Mouse (Mus musculus) stomach, embryonic 15.5 days (tissue): ENCODE results near the gene Gm15446. TPM values are rescaled to one million over a fixed set of nuclear protein-coding genes. Genes with fewer than 3 reads are reported as not detected.
"Not testable (repeated sequence)": the region's sequence is repeated elsewhere in the genome, so short reads cannot be mapped to it uniquely, and the experiment has no call there.

Source experiments
- ATAC-seq: fragments of 200-750 bp; cut with Nextera tagmentation; 2 replicates; pipeline ENCODE4 v1.8.0; 2017; ENCODE audit warnings: low read depth, moderate number of reproducible peaks, moderate TSS enrichment; ENCODE audit not compliant: insufficient read depth, low FRiP score
- H3K27ac ChIP-seq: fragments of 300-500 bp; sonication (generic); 2 replicates; pipeline ENCODE4 v1.5.1; 2015; ENCODE audit warnings: mild to moderate bottlenecking, inconsistent platforms
- H3K27me3 ChIP-seq: fragments of 300-500 bp; sonication (generic); replicated peaks from 2 replicates; pipeline ENCODE4 v1.6.1; 2015; ENCODE audit warnings: inconsistent platforms
- H3K36me3 ChIP-seq: fragments of 300-500 bp; sonication (generic); 2 replicates; pipeline ENCODE4 v1.6.1; 2015; ENCODE audit warnings: inconsistent platforms
- H3K4me1 ChIP-seq: fragments of 300-500 bp; sonication (generic); 2 replicates; pipeline ENCODE4 v1.6.1; 2015; ENCODE audit warnings: inconsistent platforms
- H3K4me2 ChIP-seq: fragments of 300-500 bp; sonication (generic); 2 replicates; pipeline ENCODE4 v1.6.1; 2015; ENCODE audit warnings: mild to moderate bottlenecking, inconsistent platforms
- H3K4me3 ChIP-seq: fragments of 300-500 bp; sonication (generic); replicated peaks from 2 replicates; pipeline ENCODE4 v1.5.1; 2015; ENCODE audit warnings: inconsistent platforms
- H3K9ac ChIP-seq: fragments of 300-500 bp; sonication (generic); 2 replicates; pipeline ENCODE4 v1.6.1; 2015; ENCODE audit warnings: inconsistent platforms
- H3K9me3 ChIP-seq: fragments of 300-500 bp; sonication (generic); 2 replicates; pipeline ENCODE4 v1.6.1; 2016; ENCODE audit warnings: inconsistent platforms
- WGBS: fragments of 180-500 bp; shearing (Covaris S2); methylation state at CpG from one replicate; pipeline ENCODE4 v1.1.7; 2015; 5-methylcytosine and 5-hydroxymethylcytosine counted together
- polyA plus RNA-seq: library from polyadenylated mRNA; unstranded; fragments of >200 nt; fragmentation: Nextera tagmentation; extraction: Ambion mirVana; gene quantifications from 2 replicates; pipeline ENCODE4 v1.2.1, GENCODE M21; 2015

Gm15446 gene
- polyA plus RNA-seq = 0.54 and 0.61 TPM in 2 replicates

GRCm38 (mm10) chr5:109923261-109924071, at the start of gene Gm15446:
Gm15446 (plus strand) TSS chr5:109923400.
- Histone ChIP-seq H3K27ac (peak within 1 kb of the TSS; percentile 67), H3K4me2 (peak within 1 kb of the TSS; percentile 54), H3K9ac (peak within 1 kb of the TSS; percentile 39; the same call in 1 of the 2 replicates), H3K4me3 (peak within 1 kb of the TSS; percentile 52)
- WGBS = under 1% methylated on average over 22 of the region's 22 CpGs
- peak; percentile 99 for ATAC-seq
- H3K9me3 ChIP-seq, H3K27me3 ChIP-seq, H3K36me3 ChIP-seq, H3K4me1 ChIP-seq: not testable (repeated sequence)

DNA sequence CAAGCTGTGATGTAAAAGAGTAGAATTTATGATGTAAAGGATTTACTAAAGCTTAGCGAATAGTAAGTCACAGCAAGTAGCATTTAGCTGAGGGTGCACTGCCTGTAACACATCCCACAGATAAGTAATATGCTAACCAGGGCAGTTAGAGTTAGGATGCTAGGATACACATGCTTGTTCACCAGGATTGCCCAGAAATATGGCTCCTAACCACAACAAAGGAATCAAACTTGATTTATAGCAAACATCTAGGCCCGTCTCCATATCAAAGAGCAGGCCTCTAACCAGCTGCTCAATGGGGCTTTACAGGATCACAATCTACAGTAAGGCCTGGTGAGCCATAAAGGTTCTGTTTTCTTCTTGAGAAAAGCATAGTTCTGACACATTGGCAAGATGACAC, 929 bp downstream of the Gm15446 start:
- H3K9ac ChIP-seq, H3K4me1 ChIP-seq, H3K36me3 ChIP-seq, H3K27ac ChIP-seq, H3K27me3 ChIP-seq, H3K9me3 ChIP-seq, ATAC-seq: not testable (repeated sequence)
- peak overlapping the region; percentile 52 for H3K4me3 ChIP-seq
- peak overlapping the region; percentile 54 for H3K4me2 ChIP-seq
- WGBS = 3% methylated on average over 2 of the region's 2 CpGs

GRCm38 (mm10) chr5:109924936-109925335, 1.7 kb downstream of the Gm15446 start:
- Histone ChIP-seq H3K4me3 (no peak overlapping the region), H3K27ac (no peak overlapping the region), H3K9ac (no peak overlapping the region), H3K9me3 (no peaks in the 10 kb centered on the region), H3K4me2 (no peak overlapping the region), H3K36me3 (no peaks in the 10 kb centered on the region), H3K27me3 (no peaks in the 10 kb centered on the region), H3K4me1 (no peaks in the 10 kb centered on the region)
- no peak for ATAC-seq

DNA sequence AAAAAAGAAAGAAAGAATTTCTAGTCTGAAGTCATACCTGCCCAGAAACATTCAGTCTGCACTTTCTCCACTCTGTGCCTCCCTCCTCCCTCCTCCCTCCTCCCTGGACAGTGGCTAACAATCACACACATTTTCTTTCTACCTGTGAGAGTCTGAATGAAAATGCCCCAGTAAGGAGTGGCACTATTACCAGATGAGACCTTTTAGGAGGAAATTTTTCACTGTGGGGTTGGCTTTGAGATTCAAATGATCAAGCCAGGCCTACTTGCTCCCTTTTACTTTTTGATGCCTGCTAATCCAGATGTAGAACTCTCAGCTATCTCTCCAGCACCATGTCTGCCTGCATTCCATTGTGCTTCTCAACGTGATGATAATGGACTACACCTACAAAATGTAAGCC, 27.1 kb downstream of the Gm15446 start:
- Histone ChIP-seq H3K4me1 (no peaks in the 10 kb centered on the region), H3K27ac (no peak overlapping the region), H3K4me3 (no peak overlapping the region), H3K9me3 (no peaks in the 10 kb centered on the region), H3K36me3 (no peaks in the 10 kb centered on the region), H3K9ac (no peak overlapping the region), H3K27me3 (no peaks in the 10 kb centered on the region), H3K4me2 (no peak overlapping the region)
- WGBS = no CpG with 5 or more reads among the region's 1 CpGs
- no peak for ATAC-seq

- not testable (repeated sequence) for H3K4me3 ChIP-seq, H3K4me2 ChIP-seq, H3K27me3 ChIP-seq, H3K27ac ChIP-seq, H3K9me3 ChIP-seq, H3K36me3 ChIP-seq, H3K9ac ChIP-seq, H3K4me1 ChIP-seq, ATAC-seq
- WGBS = no CpG with 5 or more reads among the region's 2 CpGs
Measured at GRCm38 (mm10) chr5:109980743-109981142, 57.5 kb downstream of the Gm15446 start.

Other genes with a start within 250 kb of the Gm15446 start
- 2.8 and 3.7 TPM in 2 replicates for gene 5430403G16Rik, start 232.4 kb upstream of the Gm15446 start, polyA plus RNA-seq
- gene 4930522L14Rik, start 171.5 kb upstream of the Gm15446 start, polyA plus RNA-seq = 12.6 and 13.6 TPM in 2 replicates
- gene Zfp932, start 73.1 kb downstream of the Gm15446 start, polyA plus RNA-seq = 22.7 and 23.3 TPM in 2 replicates
- gene Gm17655, start 149.1 kb downstream of the Gm15446 start, polyA plus RNA-seq = 2.8 and 4.6 TPM in 2 replicates
- gene Gm35315, start 171.0 kb downstream of the Gm15446 start, polyA plus RNA-seq = 1.6 and 1.8 TPM in 2 replicates
- gene Plcxd1, start 176.6 kb downstream of the Gm15446 start, polyA plus RNA-seq = 1.1 TPM in 2 replicates
- 28.7 and 32.3 TPM in 2 replicates for gene Gtpbp6, start 184.8 kb downstream of the Gm15446 start, polyA plus RNA-seq
- gene Zfp605, start 186.7 kb downstream of the Gm15446 start, polyA plus RNA-seq = 5.4 TPM in 2 replicates
- 32.6 and 34.3 TPM in 2 replicates for gene Chfr, start 212.4 kb downstream of the Gm15446 start, polyA plus RNA-seq